Mouse (Mus musculus): Measurements from ENCODE around the gene Tjp2. TPM values are rescaled to one million over a fixed set of nuclear protein-coding genes. Genes with fewer than 3 reads are reported as not detected.

The Tjp2 gene
- total RNA-seq, 2 experiments from 2014 or later: 3.7 TPM; not detected in 1

DNA sequence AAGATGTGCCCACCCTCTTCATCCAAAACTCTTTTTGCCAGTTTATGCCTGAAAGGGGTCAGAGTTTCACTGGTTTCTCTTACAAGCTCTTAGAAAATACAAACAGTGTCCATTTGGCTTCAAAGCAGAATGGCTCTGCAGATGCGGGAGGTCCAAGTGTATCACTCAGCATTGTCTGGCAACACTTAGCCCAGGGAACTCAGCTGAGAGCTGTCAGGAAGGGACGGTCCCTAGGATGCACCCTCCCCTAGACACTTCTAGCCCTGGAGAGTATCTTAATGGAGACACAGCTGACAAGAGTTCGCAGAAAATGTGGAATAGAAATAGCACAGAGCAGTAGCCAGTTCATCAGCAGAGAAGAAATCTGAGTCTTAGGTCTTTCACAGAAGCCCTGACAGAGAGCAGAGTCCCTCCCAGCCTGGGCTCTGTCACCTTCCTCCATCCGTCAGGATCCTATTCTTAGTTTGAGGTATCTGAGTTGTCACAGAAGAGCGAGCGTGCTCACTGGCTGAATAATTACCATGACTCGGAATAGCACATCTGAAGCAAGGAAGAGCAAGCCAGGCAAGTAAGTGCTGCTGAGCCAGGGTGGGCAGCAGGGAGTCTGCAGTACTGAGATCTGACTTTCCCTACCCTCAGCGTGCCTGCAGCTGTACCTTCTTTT, 144.3 kb downstream of the Tjp2 start:
- no peak for ATAC-seq (replicated peaks; ENCODE audit: low FRiP score, poor library complexity, severe bottlenecking)

DNA sequence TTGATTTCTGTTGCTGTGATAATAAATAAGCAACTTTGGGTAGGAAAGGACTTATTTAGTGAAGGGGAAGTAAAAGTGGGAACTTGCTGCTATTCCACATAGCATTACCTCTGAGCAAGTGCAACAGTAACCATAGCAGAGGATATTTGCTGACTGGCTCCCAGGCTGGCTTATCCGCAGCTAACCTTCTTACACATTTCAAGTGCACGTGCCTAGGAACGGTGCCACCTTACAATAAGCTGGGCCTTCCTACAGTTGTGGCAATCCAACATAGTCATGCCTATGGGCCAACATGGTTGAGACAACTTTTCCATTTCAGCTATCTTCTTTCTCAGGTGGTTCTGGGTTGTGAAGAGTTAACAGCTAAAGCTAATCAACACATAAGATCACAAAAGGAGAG, 147.2 kb downstream of the Tjp2 start:
- no peak for ATAC-seq (replicated peaks; ENCODE audit: low FRiP score, poor library complexity, severe bottlenecking)

DNA sequence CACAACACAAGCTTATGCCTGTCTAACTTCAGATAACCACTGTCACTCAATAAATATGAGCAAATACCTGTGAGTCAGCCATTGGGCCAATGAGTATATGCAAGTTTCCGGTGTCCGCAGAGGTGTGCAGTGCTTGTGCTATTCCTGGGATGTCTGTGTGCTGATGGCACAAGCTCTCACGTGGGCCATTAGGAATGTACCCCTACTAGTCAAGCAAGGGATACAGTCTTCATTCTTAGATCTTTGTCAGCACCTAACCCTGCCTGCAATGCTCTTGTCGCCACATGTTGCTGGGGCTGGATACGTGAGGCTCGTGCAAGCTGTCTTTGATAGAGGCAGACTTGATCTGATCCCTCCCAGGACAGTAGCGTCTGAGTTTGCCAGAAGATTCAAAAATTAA, 148.3 kb downstream of the Tjp2 start:
- ATAC-seq (replicated peaks; ENCODE audit: low FRiP score, poor library complexity, severe bottlenecking): no peak

DNA sequence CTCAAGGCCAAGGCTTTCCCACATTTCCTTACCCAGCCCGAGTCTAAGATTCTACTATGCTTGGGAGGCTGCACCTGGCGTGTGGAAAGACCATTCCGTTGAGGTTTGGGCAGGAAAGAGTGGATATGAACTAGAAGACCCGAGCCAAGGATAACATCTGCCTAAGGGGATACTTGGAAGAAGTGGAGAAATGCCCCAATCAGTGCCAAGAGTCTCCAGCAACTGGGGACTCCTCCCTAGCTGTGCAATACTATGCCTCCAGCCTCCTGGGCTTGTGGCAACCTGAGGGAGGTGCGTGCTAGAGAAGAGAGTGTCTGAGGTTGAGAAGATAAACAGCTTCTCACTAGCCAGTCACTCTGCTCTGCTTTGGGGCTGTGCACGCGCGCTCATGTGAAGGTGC, 148.9 kb downstream of the Tjp2 start:
- no peak for ATAC-seq (replicated peaks; ENCODE audit: low FRiP score, poor library complexity, severe bottlenecking)

DNA sequence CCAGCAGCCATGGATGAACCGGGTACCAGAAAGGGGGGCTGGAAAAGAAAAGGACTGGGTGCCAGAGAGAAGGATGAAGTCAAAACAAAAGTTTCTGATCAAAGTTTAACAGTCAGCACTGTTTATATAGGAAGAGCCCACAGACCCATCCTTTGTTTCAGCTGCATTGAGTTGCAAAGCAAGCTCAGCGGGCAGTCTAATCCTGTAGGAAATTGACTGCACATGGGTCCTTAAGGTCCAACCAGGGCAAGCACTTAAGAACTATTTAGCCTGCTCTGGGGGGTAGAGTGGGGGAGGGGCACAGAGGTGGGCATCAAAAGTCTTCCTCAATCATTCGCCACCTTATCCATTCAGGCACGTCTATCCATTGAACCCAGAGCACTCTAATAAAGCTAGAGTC, 151.7 kb downstream of the Tjp2 start:
- no peak for ATAC-seq (replicated peaks; ENCODE audit: low FRiP score, poor library complexity, severe bottlenecking)

DNA sequence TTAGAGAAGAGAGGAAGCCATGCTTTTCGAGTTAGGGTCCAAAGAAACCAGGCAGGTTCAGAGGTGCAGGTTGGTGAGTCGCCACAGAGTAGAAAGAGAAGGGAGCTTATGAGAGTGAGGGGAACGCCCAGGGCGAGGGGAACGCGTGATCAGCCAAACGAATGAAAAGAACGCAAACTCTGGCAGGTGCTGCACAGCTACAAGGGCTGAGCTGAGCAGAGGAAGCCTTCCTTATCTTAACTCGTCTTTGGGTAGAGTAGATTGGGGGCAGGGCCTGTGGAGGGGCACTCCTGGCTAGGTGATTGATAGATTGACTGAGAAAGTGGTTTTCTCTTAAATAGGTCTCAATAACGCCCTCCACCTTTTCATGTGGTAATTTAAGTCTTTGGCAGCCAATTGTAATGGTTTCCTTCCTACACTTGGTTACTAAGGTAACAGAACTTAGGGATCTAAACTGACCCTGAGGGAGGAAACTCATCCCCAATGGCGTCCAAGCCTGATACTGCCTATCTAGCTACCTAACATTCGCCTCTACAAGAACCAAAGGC, 160.4 kb downstream of the Tjp2 start:
- no peak for ATAC-seq (replicated peaks; ENCODE audit: low FRiP score, poor library complexity, severe bottlenecking)

DNA sequence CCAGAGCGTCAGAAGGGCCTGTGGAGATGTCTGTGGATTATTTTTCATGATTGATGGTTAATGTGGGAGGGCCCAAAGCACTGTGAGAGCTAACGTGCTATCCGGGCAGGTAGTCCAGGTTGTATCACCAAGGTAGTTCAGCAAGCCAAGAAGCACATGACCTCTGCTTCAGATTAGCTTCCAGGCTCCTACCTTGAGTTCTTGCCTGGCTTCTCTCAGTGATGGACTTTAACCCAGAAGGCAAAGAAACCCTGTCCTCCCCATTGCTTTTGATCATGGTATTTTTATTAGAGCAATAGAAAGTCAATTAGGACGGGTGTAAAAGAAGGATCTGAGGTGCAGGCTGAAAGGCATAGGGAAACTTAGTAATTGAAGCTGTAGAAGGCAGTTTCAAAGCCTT, 161.2 kb downstream of the Tjp2 start:
- ATAC-seq (replicated peaks; ENCODE audit: low FRiP score, poor library complexity, severe bottlenecking): no peak

DNA sequence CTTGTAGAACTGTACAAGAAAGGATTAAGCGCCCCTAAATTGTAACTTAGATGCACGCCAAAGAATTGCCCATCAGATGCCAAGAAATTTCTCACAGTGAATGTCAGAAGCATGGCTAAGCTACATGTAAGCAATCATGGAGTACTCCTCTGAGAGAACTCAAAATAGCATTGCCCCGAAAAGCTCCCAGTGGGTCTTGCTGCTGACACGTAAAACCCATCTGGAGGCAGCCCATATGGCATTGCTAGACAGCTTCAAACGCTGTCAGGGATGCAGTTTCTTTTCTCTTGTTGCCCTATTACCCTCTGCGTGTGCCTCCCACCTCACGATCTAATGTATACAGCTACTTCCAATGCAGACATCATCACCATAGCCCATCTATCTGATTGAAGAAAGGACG, 166.0 kb downstream of the Tjp2 start:
- ATAC-seq (replicated peaks; ENCODE audit: low FRiP score, poor library complexity, severe bottlenecking): no peak

DNA sequence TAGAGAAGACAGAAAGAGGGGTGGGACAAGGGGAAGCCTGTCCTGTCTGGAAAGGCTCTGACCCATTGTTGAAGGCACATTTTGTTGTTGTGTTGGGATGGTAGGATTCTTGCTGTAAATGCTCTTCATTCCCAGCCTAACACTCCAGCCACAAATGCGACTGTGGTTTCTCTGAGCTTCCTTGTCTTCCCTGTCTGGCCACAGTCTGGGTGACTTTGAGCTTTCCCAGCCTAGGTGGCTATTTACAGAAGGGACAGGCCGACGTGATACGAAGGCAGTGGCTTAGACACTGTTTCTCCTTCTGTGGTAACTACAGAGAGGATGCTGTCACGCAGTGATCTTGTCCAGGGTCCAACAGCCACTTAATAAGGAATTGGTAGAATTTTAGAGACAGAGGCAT, 166.8 kb downstream of the Tjp2 start:
- no peak for ATAC-seq (replicated peaks; ENCODE audit: low FRiP score, poor library complexity, severe bottlenecking)

DNA sequence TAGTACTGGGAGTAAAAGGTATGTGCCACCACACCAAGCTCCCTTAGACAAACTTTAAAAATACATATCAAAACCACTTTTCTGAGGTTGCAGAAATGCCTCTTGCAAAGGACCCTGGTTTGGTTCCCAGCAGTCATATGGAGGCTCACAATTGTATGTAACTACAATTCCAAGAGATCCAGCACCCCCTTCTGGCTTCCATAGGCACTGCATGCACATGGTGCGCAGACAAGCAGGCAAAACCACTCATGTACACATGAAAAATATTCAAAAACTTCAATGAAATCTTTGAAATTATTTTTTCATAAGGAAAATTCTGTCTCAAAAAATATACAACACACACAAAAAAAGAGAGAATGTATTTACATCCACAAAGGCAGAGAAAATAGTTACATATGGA, 167.9 kb downstream of the Tjp2 start:
- ATAC-seq (replicated peaks; ENCODE audit: low FRiP score, poor library complexity, severe bottlenecking): no peak

DNA sequence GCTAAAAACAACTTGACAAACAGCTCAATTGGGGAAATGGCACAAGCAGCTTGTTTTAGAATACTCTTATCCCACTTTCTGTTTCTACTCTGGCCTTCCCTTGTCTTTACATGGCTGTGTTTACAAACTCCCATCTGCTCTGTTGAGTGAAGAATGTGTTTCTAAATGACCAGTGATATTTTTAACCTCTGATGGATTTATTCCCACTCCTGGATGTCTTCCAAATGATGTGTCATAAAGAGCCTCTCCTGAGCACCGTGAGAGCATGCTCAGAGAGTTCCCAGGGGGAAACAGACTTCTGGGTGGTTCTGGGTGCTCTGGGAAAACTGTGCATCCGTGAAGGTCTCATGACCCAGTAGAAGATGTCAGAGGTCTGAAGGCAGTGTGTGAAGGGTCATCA, 169.9 kb downstream of the Tjp2 start:
- ATAC-seq (replicated peaks; ENCODE audit: low FRiP score, poor library complexity, severe bottlenecking): no peak

DNA sequence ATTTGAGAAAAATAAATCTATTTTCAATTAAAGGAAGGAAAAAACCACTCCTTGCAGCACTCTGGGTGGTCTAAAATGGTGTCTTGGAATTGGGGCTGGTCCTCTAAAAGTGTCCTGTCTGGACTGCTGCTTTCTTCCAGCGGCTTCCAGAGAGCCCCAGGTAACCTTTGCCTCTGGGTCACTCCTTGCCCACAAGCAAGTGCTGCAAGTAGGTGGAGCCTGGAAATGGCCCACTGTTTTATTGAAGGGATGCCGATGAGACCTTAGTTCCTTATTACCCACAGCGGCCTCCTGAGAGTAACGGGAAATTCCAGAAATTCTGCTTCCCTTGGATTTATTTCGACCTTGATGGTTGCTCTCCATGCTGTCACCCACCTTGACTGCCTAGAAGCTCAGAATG, 170.6 kb downstream of the Tjp2 start:
- no peak for ATAC-seq (replicated peaks; ENCODE audit: low FRiP score, poor library complexity, severe bottlenecking)

DNA sequence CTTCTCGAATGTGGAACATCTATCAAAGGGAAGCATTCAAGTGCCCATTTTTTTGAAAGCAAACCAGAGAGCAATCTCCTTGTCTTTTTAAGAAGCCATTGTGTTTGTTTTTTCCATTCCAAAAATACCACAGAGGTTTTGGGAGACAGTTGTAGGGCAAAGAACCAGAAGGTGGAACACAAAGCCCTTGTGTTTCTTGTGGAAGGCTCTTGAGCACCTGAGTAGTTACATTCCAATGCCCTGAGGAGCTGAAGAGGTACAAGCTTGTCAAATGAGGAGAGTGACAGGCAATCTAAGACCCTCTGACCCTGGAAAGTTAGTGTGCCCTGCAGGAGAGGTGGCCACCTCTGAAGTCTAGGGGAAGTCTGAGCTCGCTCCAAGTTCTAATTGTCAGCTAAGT, 174.3 kb downstream of the Tjp2 start:
- ATAC-seq (replicated peaks; ENCODE audit: low FRiP score, poor library complexity, severe bottlenecking): no peak

DNA sequence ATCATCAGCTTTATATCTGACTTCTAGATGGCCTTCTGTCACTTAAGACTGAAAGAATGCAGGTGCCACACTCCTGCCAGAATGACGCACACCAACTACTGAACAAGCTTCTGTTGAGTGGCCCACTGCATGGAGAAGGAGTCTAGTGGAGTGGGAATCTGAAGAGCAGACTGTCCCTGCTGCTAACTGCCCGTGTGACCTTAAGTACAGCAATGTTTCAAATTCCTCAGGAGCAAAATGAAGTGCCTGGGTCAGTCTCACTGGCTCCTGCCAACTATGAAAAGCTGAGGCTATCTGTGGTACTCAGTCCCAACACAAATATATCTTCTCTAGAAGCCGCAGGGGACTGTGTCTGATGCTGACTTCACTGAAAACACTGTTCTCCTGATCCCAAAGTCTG, 175.5 kb downstream of the Tjp2 start:
- ATAC-seq (replicated peaks; ENCODE audit: low FRiP score, poor library complexity, severe bottlenecking): no peak

DNA sequence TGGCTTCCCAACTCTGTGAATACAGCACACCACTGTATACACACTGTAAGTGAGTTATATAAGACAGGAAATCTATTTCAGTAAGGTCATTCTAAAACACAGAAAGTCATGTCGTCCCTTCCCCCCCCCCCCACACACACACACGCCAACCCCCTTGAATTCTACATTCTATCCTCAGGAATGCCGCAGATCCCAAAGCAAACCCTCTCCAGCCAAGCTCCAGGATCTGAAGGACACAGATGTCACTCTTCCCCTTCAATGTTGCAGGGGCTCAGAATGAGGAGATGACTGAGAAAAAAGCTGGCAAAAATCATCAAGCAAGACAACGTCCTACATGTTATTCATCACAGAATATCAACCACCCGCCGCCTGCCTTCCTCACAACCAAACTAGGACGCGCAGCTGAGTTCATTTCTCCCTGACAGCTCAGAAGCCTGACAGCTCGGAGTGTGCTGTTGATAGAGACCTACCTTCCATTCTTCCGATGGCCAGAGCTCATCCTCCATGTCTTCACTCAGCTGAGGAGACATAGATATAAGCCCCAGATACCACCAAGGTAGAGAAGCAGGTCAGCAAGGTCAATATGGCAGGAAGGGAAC, 178.3 kb downstream of the Tjp2 start:
- ATAC-seq (replicated peaks; ENCODE audit: low FRiP score, poor library complexity, severe bottlenecking): no peak

Other genes starting within 250 kb of the Tjp2 start
- not detected in 2 replicates for gene Fam189a2, start 194.0 kb downstream of the Tjp2 start, total RNA-seq (2015; ENCODE audit: low replicate concordance)
- gene Fam189a2, start 194.0 kb downstream of the Tjp2 start, total RNA-seq (2017; ENCODE audit: low replicate concordance): not detected in 2 replicates
- gene Fxn, start 55.6 kb upstream of the Tjp2 start, total RNA-seq (2015; ENCODE audit: low replicate concordance): 26.4 and 31.7 TPM in 2 replicates
- gene Fxn, start 55.6 kb upstream of the Tjp2 start, total RNA-seq (2017; ENCODE audit: low replicate concordance): 20.0 and 25.9 TPM in 2 replicates